Mouse (Mus musculus) limb, embryonic 13.5 days (tissue): ENCODE measurements at regions not wholly inside any gene's neighbourhood (a gene's known extent, or its start where the extent isn't known, plus 50 kb on each side); places are given as distances from the start of the nearest gene placed in this dataset.
"Not testable (repeated sequence)": the region's sequence is repeated elsewhere in the genome, so short reads cannot be mapped to it uniquely, and the experiment has no call there.

Experiments used
- ATAC-seq: fragments of 200-750 bp; cut with Nextera tagmentation; 2 replicates; pipeline ENCODE4 v1.8.0; 2017; ENCODE audit warnings: low read depth, moderate number of reproducible peaks, moderate TSS enrichment; ENCODE audit not compliant: low FRiP score
- H3K27ac ChIP-seq: fragments of 300-500 bp; sonication (generic); 2 replicates; pipeline ENCODE4 v1.5.1; 2015; ENCODE audit warnings: inconsistent platforms, mild to moderate bottlenecking, moderate library complexity
- H3K27me3 ChIP-seq: fragments of 300-500 bp; sonication (generic); 2 replicates; pipeline ENCODE4 v1.6.1; 2015; ENCODE audit warnings: mild to moderate bottlenecking, inconsistent platforms
- H3K36me3 ChIP-seq: fragments of 300-500 bp; sonication (generic); 2 replicates; pipeline ENCODE4 v1.6.1; 2015; ENCODE audit warnings: inconsistent platforms, mild to moderate bottlenecking, moderate library complexity
- H3K4me1 ChIP-seq: fragments of 300-500 bp; sonication (generic); 2 replicates; pipeline ENCODE4 v1.6.1; 2015; ENCODE audit warnings: inconsistent platforms
- H3K4me2 ChIP-seq: fragments of 300-500 bp; sonication (generic); replicated peaks from 2 replicates; pipeline ENCODE4 v1.6.1; 2015; ENCODE audit warnings: inconsistent platforms, mild to moderate bottlenecking, moderate library complexity
- H3K4me3 ChIP-seq: fragments of 300-500 bp; sonication (generic); 2 replicates; pipeline ENCODE4 v1.5.1; 2015; ENCODE audit warnings: moderate library complexity, mild to moderate bottlenecking, inconsistent platforms
- H3K9ac ChIP-seq: fragments of 300-500 bp; sonication (generic); 2 replicates; pipeline ENCODE4 v1.6.1; 2015; ENCODE audit warnings: mild to moderate bottlenecking, inconsistent platforms
- H3K9me3 ChIP-seq: fragments of 300-500 bp; sonication (generic); 2 replicates; pipeline ENCODE4 v1.6.1; 2016; ENCODE audit warnings: inconsistent platforms
- WGBS: fragments of 180-500 bp; shearing (Covaris S2); methylation state at CpG from one replicate; pipeline ENCODE4 v1.1.7; 2015; 5-methylcytosine and 5-hydroxymethylcytosine counted together

- Histone ChIP-seq H3K4me2 (no peak overlapping the region), H3K27ac (no peak overlapping the region), H3K27me3 (no peaks in the 10 kb centered on the region), H3K36me3 (no peaks in the 10 kb centered on the region), H3K9ac (no peak overlapping the region), H3K4me3 (no peak overlapping the region), H3K4me1 (no peaks in the 10 kb centered on the region), H3K9me3 (peaks cover 12% of the 10 kb centered on the region)
- ATAC-seq: no peak
- WGBS: 89% methylated on average over 4 of the region's 4 CpGs
These were observed 186.5 kb upstream of the Phyhipl start for GRCm38 (mm10) chr10:70842176-70842838.

- not testable (repeated sequence) for H3K27me3 ChIP-seq, H3K27ac ChIP-seq, H3K4me1 ChIP-seq, H3K4me3 ChIP-seq, H3K4me2 ChIP-seq, H3K36me3 ChIP-seq, ATAC-seq, H3K9ac ChIP-seq
- WGBS: 89% methylated on average over 2 of the region's 2 CpGs
- peaks cover 12% of the 10 kb centered on the region for H3K9me3 ChIP-seq
These were observed 185.4 kb upstream of the Phyhipl start for GRCm38 (mm10) chr10:70841179-70841578.

- Histone ChIP-seq H3K4me2 (no peak overlapping the region), H3K27ac (no peak overlapping the region), H3K27me3 (no peaks in the 10 kb centered on the region), H3K9me3 (peaks cover 12% of the 10 kb centered on the region), H3K4me3 (no peak overlapping the region), H3K4me1 (no peaks in the 10 kb centered on the region), H3K9ac (no peak overlapping the region), H3K36me3 (no peaks in the 10 kb centered on the region)
- ATAC-seq: no peak
- WGBS: 85% methylated on average over 4 of the region's 4 CpGs
These were observed 182.4 kb upstream of the Phyhipl start for GRCm38 (mm10) chr10:70838147-70838546.

- Histone ChIP-seq H3K4me3 (no peak overlapping the region), H3K4me1 (no peaks in the 10 kb centered on the region), H3K27ac (no peak overlapping the region), H3K27me3 (no peaks in the 10 kb centered on the region), H3K9ac (no peak overlapping the region), H3K9me3 (peaks cover 12% of the 10 kb centered on the region), H3K4me2 (no peak overlapping the region), H3K36me3 (no peaks in the 10 kb centered on the region)
- 91% methylated on average over 6 of the region's 6 CpGs for WGBS
- ATAC-seq: no peak
These were observed 181.6 kb upstream of the Phyhipl start for GRCm38 (mm10) chr10:70837326-70837725.

- 60% methylated on average over 4 of the region's 4 CpGs for WGBS
- Histone ChIP-seq H3K4me2 (no peak overlapping the region), H3K9ac (no peak overlapping the region), H3K36me3 (no peaks in the 10 kb centered on the region), H3K27me3 (no peaks in the 10 kb centered on the region), H3K4me3 (no peak overlapping the region), H3K9me3 (peaks cover under 1% of the 10 kb centered on the region; the same call in 1 of the 2 replicates), H3K4me1 (no peaks in the 10 kb centered on the region), H3K27ac (no peak overlapping the region)
- ATAC-seq: no peak
These were observed 176.9 kb upstream of the Phyhipl start for GRCm38 (mm10) chr10:70832616-70833015.

GRCm38 (mm10) chr10:70828217-70828616 is 172.5 kb upstream of the Phyhipl start:
- Histone ChIP-seq H3K27me3 (no peaks in the 10 kb centered on the region), H3K27ac (no peak overlapping the region), H3K9me3 (no peaks in the 10 kb centered on the region), H3K4me2 (no peak overlapping the region), H3K36me3 (no peaks in the 10 kb centered on the region), H3K4me3 (no peak overlapping the region), H3K9ac (no peak overlapping the region), H3K4me1 (no peaks in the 10 kb centered on the region)
- 75% methylated on average over 4 of the region's 4 CpGs for WGBS
- ATAC-seq: no peak

- WGBS: 90% methylated on average over 2 of the region's 2 CpGs
- H3K36me3 ChIP-seq, H3K27me3 ChIP-seq, H3K4me1 ChIP-seq, H3K9me3 ChIP-seq, H3K4me2 ChIP-seq, ATAC-seq, H3K27ac ChIP-seq, H3K9ac ChIP-seq, H3K4me3 ChIP-seq: not testable (repeated sequence)
These were observed 171.8 kb upstream of the Phyhipl start for GRCm38 (mm10) chr10:70827522-70827921.

- no peaks in the 10 kb centered on the region for H3K9me3 ChIP-seq
- no peak overlapping the region for H3K9ac ChIP-seq
- no peak for ATAC-seq
- H3K4me1 ChIP-seq: no peaks in the 10 kb centered on the region
- H3K36me3 ChIP-seq: no peaks in the 10 kb centered on the region
- WGBS: 80% methylated on average over 7 of the region's 7 CpGs
- H3K4me2 ChIP-seq: no peak overlapping the region
- H3K27me3 ChIP-seq: no peaks in the 10 kb centered on the region
- no peak overlapping the region for H3K27ac ChIP-seq
- no peak overlapping the region for H3K4me3 ChIP-seq
These were observed 170.9 kb upstream of the Phyhipl start for GRCm38 (mm10) chr10:70826706-70827105.

GRCm38 (mm10) chr10:70825451-70825850 is 169.7 kb upstream of the Phyhipl start:
- ATAC-seq: no peak
- Histone ChIP-seq H3K27ac (no peak overlapping the region), H3K4me3 (no peak overlapping the region), H3K9ac (no peak overlapping the region), H3K36me3 (no peaks in the 10 kb centered on the region), H3K4me2 (no peak overlapping the region), H3K9me3 (no peaks in the 10 kb centered on the region), H3K4me1 (no peaks in the 10 kb centered on the region), H3K27me3 (no peaks in the 10 kb centered on the region)
- WGBS: 78% methylated on average over 4 of the region's 4 CpGs

GRCm38 (mm10) chr10:70824461-70824860 is 168.7 kb upstream of the Phyhipl start:
- H3K27ac ChIP-seq: no peak overlapping the region
- no peaks in the 10 kb centered on the region for H3K36me3 ChIP-seq
- H3K27me3 ChIP-seq: no peaks in the 10 kb centered on the region
- no peak overlapping the region for H3K4me2 ChIP-seq
- H3K9ac ChIP-seq: no peak overlapping the region
- no peak overlapping the region for H3K4me3 ChIP-seq
- WGBS: 91% methylated on average over 5 of the region's 5 CpGs
- ATAC-seq: no peak
- no peaks in the 10 kb centered on the region for H3K9me3 ChIP-seq
- H3K4me1 ChIP-seq: no peaks in the 10 kb centered on the region

GRCm38 (mm10) chr10:70819951-70820350 is 164.2 kb upstream of the Phyhipl start:
- no peak for ATAC-seq
- no peaks in the 10 kb centered on the region for H3K9me3 ChIP-seq
- H3K27me3 ChIP-seq: no peaks in the 10 kb centered on the region
- H3K4me3 ChIP-seq: no peak overlapping the region
- H3K4me2 ChIP-seq: no peak overlapping the region
- H3K36me3 ChIP-seq: no peaks in the 10 kb centered on the region
- H3K27ac ChIP-seq: no peak overlapping the region
- H3K9ac ChIP-seq: no peak overlapping the region
- peaks cover 5% of the 10 kb centered on the region; the same call in 1 of the 2 replicates for H3K4me1 ChIP-seq
- WGBS: 77% methylated on average over 2 of the region's 2 CpGs

GRCm38 (mm10) chr10:70814354-70815131 is 158.8 kb upstream of the Phyhipl start:
- WGBS: 43% methylated on average over 15 of the region's 15 CpGs
- Histone ChIP-seq H3K9me3 (peaks cover 4% of the 10 kb centered on the region; the same call in 1 of the 2 replicates), H3K4me2 (no peak overlapping the region), H3K9ac (no peak overlapping the region), H3K36me3 (no peaks in the 10 kb centered on the region), H3K4me3 (no peak overlapping the region), H3K27me3 (no peaks in the 10 kb centered on the region), H3K4me1 (peaks cover 13% of the 10 kb centered on the region), H3K27ac (peak overlapping the region; percentile 33; the same call in 1 of the 2 replicates)
- ATAC-seq: peak; percentile 72
